Mouse (Mus musculus) kidney, postnatal 10 days (tissue): ENCODE measurements around the gene Cpeb4.
A peak's percentile ranks its signal among the peaks of the same experiment; 100 is the strongest.

ENCODE experiments used
- DNase-seq: peaks from one replicate; pipeline ENCODE4 v3.0.0; 2021; ENCODE audit warnings: mixed read lengths

The Cpeb4 gene

GRCm38 (mm10) chr11:31902251-31903001 is 30.4 kb downstream of the Cpeb4 start:
- DNase-seq: no peak

- DNase-seq: no peak
Observed at GRCm38 (mm10) chr11:31906499-31906898, 34.5 kb downstream of the Cpeb4 start.

GRCm38 (mm10) chr11:31907650-31908049 is 35.6 kb downstream of the Cpeb4 start:
- no peak for DNase-seq

GRCm38 (mm10) chr11:31912958-31913357 is 40.9 kb downstream of the Cpeb4 start:
- DNase-seq: no peak

GRCm38 (mm10) chr11:31917769-31918168 is 45.8 kb downstream of the Cpeb4 start:
- no peak for DNase-seq

- no peak for DNase-seq
Observed at GRCm38 (mm10) chr11:31930051-31930450, 58.0 kb downstream of the Cpeb4 start.

- DNase-seq: no peak
Observed at GRCm38 (mm10) chr11:31935652-31936051, 63.6 kb downstream of the Cpeb4 start.

- no peak for DNase-seq
Observed at GRCm38 (mm10) chr11:31936910-31937525, 65.0 kb downstream of the Cpeb4 start.

- no peak for DNase-seq
Observed at GRCm38 (mm10) chr11:31940898-31941639, 69.1 kb downstream of the Cpeb4 start.

GRCm38 (mm10) chr11:31941640-31942638 is 69.9 kb downstream of the Cpeb4 start:
- DNase-seq: peak; percentile 20

- DNase-seq: no peak
Observed at GRCm38 (mm10) chr11:31945471-31945870, 73.5 kb downstream of the Cpeb4 start.

GRCm38 (mm10) chr11:31948462-31949330 is 76.7 kb downstream of the Cpeb4 start:
- no peak for DNase-seq

GRCm38 (mm10) chr11:31949331-31949785 is 77.3 kb downstream of the Cpeb4 start:
- DNase-seq: peak; percentile 85

- DNase-seq: no peak
Observed at GRCm38 (mm10) chr11:31960071-31960470, 88.1 kb downstream of the Cpeb4 start.

GRCm38 (mm10) chr11:31963993-31964392 is 92.0 kb downstream of the Cpeb4 start:
- no peak for DNase-seq

- DNase-seq: peak; percentile 26
Observed at GRCm38 (mm10) chr11:31965256-31966134, 93.5 kb downstream of the Cpeb4 start, which contains the start of gene 4930524B15Rik. Gene 4930524B15Rik, plus strand, starts transcription at chr11:31965592.

GRCm38 (mm10) chr11:31974132-31974531 is 102.1 kb downstream of the Cpeb4 start:
- no peak for DNase-seq

- no peak for DNase-seq
Observed at GRCm38 (mm10) chr11:31974826-31975225, 102.8 kb downstream of the Cpeb4 start.

- DNase-seq: no peak
Observed at GRCm38 (mm10) chr11:31975678-31976077, 103.7 kb downstream of the Cpeb4 start.

GRCm38 (mm10) chr11:31976137-31976536 is 104.1 kb downstream of the Cpeb4 start:
- no peak for DNase-seq
